Mouse (Mus musculus) limb, embryonic 13.5 days (tissue): ENCODE data around the gene Mrpl40. TPM values are rescaled to one million over a fixed set of nuclear protein-coding genes. Genes with fewer than 3 reads are reported as not detected.
"Not testable (repeated sequence)": the region's sequence is repeated elsewhere in the genome, so short reads cannot be mapped to it uniquely, and the experiment has no call there.

ENCODE experiments used
- ATAC-seq: fragments of 200-750 bp; cut with Nextera tagmentation; 2 replicates; pipeline ENCODE4 v1.8.0; 2017; ENCODE audit warnings: low read depth, moderate number of reproducible peaks, moderate TSS enrichment; ENCODE audit not compliant: low FRiP score
- H3K27ac ChIP-seq: fragments of 300-500 bp; sonication (generic); 2 replicates; pipeline ENCODE4 v1.5.1; 2015; ENCODE audit warnings: inconsistent platforms, mild to moderate bottlenecking, moderate library complexity
- H3K27me3 ChIP-seq: fragments of 300-500 bp; sonication (generic); 2 replicates; pipeline ENCODE4 v1.6.1; 2015; ENCODE audit warnings: mild to moderate bottlenecking, inconsistent platforms
- H3K36me3 ChIP-seq: fragments of 300-500 bp; sonication (generic); 2 replicates; pipeline ENCODE4 v1.6.1; 2015; ENCODE audit warnings: inconsistent platforms, mild to moderate bottlenecking, moderate library complexity
- H3K4me1 ChIP-seq: fragments of 300-500 bp; sonication (generic); 2 replicates; pipeline ENCODE4 v1.6.1; 2015; ENCODE audit warnings: inconsistent platforms
- H3K4me2 ChIP-seq: fragments of 300-500 bp; sonication (generic); replicated peaks from 2 replicates; pipeline ENCODE4 v1.6.1; 2015; ENCODE audit warnings: inconsistent platforms, mild to moderate bottlenecking, moderate library complexity
- H3K4me3 ChIP-seq: fragments of 300-500 bp; sonication (generic); 2 replicates; pipeline ENCODE4 v1.5.1; 2015; ENCODE audit warnings: moderate library complexity, mild to moderate bottlenecking, inconsistent platforms
- H3K9ac ChIP-seq: fragments of 300-500 bp; sonication (generic); 2 replicates; pipeline ENCODE4 v1.6.1; 2015; ENCODE audit warnings: mild to moderate bottlenecking, inconsistent platforms
- H3K9me3 ChIP-seq: fragments of 300-500 bp; sonication (generic); 2 replicates; pipeline ENCODE4 v1.6.1; 2016; ENCODE audit warnings: inconsistent platforms
- WGBS: fragments of 180-500 bp; shearing (Covaris S2); methylation state at CpG from one replicate; pipeline ENCODE4 v1.1.7; 2015; 5-methylcytosine and 5-hydroxymethylcytosine counted together
- polyA plus RNA-seq: library from polyadenylated mRNA; unstranded; fragments of >200 nt; fragmentation: Nextera tagmentation; extraction: Ambion mirVana; gene quantifications from 2 replicates; pipeline ENCODE4 v1.2.1, GENCODE M21; 2015

The Mrpl40 gene
- polyA plus RNA-seq, 1 experiment from 2014 or later: 104 TPM

GRCm38 (mm10) chr16:18860186-18860585 is 16.5 kb downstream of the Mrpl40 start:
- no peaks in the 10 kb centered on the region for H3K27me3 ChIP-seq
- no peak overlapping the region for H3K4me2 ChIP-seq
- no peak overlapping the region for H3K27ac ChIP-seq
- H3K36me3 ChIP-seq: no peaks in the 10 kb centered on the region
- H3K9ac ChIP-seq: no peak overlapping the region
- H3K4me1 ChIP-seq: no peaks in the 10 kb centered on the region
- no peak overlapping the region for H3K4me3 ChIP-seq
- H3K9me3 ChIP-seq: no peaks in the 10 kb centered on the region; the same call in 1 of the 2 replicates
- 83% methylated on average over 1 of the region's 1 CpGs for WGBS
- ATAC-seq: no peak

DNA sequence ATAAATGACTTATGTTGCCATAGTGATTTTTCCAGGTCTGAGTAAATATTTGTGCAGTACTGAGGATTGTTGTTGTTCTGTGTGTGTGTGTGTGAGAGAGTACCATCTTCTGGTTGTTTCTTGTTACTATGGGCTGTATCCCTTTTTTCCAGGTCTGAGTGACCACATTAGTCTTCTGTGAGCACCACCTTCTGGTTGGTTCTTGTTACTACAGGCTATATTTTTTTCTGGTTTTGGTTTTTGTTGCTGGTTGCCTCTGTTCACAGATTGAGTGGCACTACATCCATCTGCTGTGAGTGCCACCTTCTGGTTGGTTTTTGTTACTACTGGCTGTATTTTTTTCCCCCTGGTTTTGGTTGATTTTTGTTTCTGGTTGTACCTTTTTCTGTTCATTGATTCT is 18.1 kb downstream of the Mrpl40 start:
- Histone ChIP-seq H3K9ac (no peak overlapping the region), H3K36me3 (no peaks in the 10 kb centered on the region), H3K4me3 (no peak overlapping the region), H3K4me1 (no peaks in the 10 kb centered on the region), H3K9me3 (no peaks in the 10 kb centered on the region; the same call in 1 of the 2 replicates), H3K27me3 (no peaks in the 10 kb centered on the region), H3K4me2 (no peak overlapping the region), H3K27ac (no peak overlapping the region)
- ATAC-seq: no peak

DNA sequence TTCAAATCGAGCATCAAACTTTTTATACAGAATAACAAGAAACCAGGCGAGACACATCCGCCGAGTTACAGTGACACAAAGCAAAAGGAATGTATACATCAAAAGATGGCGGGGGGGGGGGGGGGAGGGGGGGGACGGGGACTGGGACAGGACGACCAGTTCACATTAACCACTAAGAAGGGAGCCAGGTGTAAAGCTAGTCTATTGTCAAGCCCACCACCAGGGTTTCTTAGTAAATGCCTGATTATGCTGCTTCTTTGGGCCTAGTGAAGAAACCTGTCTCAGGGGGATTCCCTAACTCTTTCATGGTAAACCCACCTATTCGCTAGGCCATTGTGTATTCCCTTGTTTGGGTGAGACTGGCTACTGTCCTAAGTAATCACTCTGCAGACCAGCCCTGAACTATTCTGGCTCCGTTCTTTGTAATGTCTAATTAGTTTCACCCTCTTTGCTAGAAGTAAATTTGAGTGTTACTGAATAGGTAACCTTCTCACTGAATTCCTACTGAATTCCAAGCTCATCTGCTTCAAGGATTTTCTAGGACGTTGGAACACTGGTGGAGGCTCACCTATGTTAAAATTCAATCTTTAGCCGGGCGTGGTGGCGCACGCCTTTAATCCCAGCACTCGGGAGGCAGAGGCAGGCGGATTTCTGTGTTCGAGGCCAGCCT is 27.0 kb downstream of the Mrpl40 start:
- H3K27ac ChIP-seq, H3K4me2 ChIP-seq, H3K9ac ChIP-seq, H3K4me3 ChIP-seq, H3K36me3 ChIP-seq, ATAC-seq, H3K4me1 ChIP-seq, H3K27me3 ChIP-seq, H3K9me3 ChIP-seq: not testable (repeated sequence)
- 93% methylated on average over 14 of the region's 17 CpGs for WGBS

- no peak for ATAC-seq
- Histone ChIP-seq H3K4me2 (no peak overlapping the region), H3K4me1 (no peaks in the 10 kb centered on the region), H3K27ac (no peak overlapping the region), H3K9ac (no peak overlapping the region), H3K9me3 (peaks cover 9% of the 10 kb centered on the region; the same call in 1 of the 2 replicates), H3K36me3 (peaks cover 2% of the 10 kb centered on the region; the same call in 1 of the 2 replicates), H3K4me3 (no peak overlapping the region), H3K27me3 (no peaks in the 10 kb centered on the region)
- 90% methylated on average over 15 of the region's 15 CpGs for WGBS
These were observed 30.3 kb downstream of the Mrpl40 start for GRCm38 (mm10) chr16:18846301-18846820.

DNA sequence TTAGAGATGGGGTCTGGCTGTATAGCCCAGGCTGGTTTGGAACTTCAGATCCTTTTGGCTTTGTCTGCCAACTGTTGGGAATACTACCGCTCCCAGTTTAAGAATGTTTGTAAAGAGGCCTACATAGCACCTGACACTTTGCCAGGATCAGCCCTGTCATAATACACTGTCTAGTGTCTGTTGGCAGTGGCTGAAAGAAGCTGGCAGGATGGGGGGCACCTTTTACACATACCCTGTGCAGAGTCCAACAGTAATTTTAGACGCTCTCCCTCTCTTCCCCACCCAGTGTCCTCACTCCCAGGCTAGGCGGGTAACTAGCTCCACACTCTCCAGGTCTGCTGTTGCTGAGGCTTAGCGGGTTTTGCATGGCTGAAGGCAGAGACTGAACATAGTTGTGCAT is 38.3 kb downstream of the Mrpl40 start:
- Histone ChIP-seq H3K27ac (no peak overlapping the region), H3K4me2 (no peak overlapping the region), H3K9me3 (no peaks in the 10 kb centered on the region), H3K4me1 (no peaks in the 10 kb centered on the region), H3K27me3 (no peaks in the 10 kb centered on the region), H3K9ac (no peak overlapping the region), H3K36me3 (peaks cover 42% of the 10 kb centered on the region), H3K4me3 (no peak overlapping the region)
- WGBS: 98% methylated on average over 4 of the region's 4 CpGs
- no peak for ATAC-seq

- H3K9ac ChIP-seq: peak within 1 kb of the TSS; percentile 84
- peak within 1 kb of the TSS; percentile 74 for H3K4me2 ChIP-seq
- H3K9me3 ChIP-seq: no peaks in the 10 kb centered on the region
- H3K27me3 ChIP-seq: no peaks in the 10 kb centered on the region
- peaks cover 59% of the 10 kb centered on the region for H3K36me3 ChIP-seq
- peak; percentile 99 for ATAC-seq
- H3K4me1 ChIP-seq: no peaks in the 10 kb centered on the region
- WGBS: under 1% methylated on average over 46 of the region's 46 CpGs
- peak within 1 kb of the TSS; percentile 75 for H3K27ac ChIP-seq
- H3K4me3 ChIP-seq: peak within 1 kb of the TSS; percentile 93
These were observed 40.0 kb downstream of the Mrpl40 start, which contains the start of the genes 2510002D24Rik and Gm28539 for GRCm38 (mm10) chr16:18836468-18837208. TSS of gene 2510002D24Rik (plus strand) at chr16:18836578. TSS of gene Gm28539 (plus strand) at chr16:18836584.

- peaks cover 60% of the 10 kb centered on the region for H3K36me3 ChIP-seq
- ATAC-seq: peak; percentile 24; the same call in 1 of the 2 replicates
- H3K9ac ChIP-seq: peak overlapping the region; percentile 84; the same call in 1 of the 2 replicates
- peak overlapping the region; percentile 74 for H3K4me2 ChIP-seq
- H3K27ac ChIP-seq: no peak overlapping the region
- no peaks in the 10 kb centered on the region for H3K4me1 ChIP-seq
- 24% methylated on average over 3 of the region's 3 CpGs for WGBS
- peak overlapping the region; percentile 93 for H3K4me3 ChIP-seq
- no peaks in the 10 kb centered on the region for H3K9me3 ChIP-seq
- no peaks in the 10 kb centered on the region for H3K27me3 ChIP-seq
These were observed 40.6 kb downstream of the Mrpl40 start for GRCm38 (mm10) chr16:18836073-18836467.

GRCm38 (mm10) chr16:18833486-18833885 is 43.2 kb downstream of the Mrpl40 start:
- Histone ChIP-seq H3K36me3 (peaks cover 75% of the 10 kb centered on the region), H3K4me2 (no peak overlapping the region), H3K9ac (no peak overlapping the region), H3K4me1 (no peaks in the 10 kb centered on the region), H3K4me3 (no peak overlapping the region), H3K9me3 (no peaks in the 10 kb centered on the region), H3K27me3 (no peaks in the 10 kb centered on the region), H3K27ac (no peak overlapping the region)
- no peak for ATAC-seq
- 75% methylated on average over 2 of the region's 2 CpGs for WGBS

DNA sequence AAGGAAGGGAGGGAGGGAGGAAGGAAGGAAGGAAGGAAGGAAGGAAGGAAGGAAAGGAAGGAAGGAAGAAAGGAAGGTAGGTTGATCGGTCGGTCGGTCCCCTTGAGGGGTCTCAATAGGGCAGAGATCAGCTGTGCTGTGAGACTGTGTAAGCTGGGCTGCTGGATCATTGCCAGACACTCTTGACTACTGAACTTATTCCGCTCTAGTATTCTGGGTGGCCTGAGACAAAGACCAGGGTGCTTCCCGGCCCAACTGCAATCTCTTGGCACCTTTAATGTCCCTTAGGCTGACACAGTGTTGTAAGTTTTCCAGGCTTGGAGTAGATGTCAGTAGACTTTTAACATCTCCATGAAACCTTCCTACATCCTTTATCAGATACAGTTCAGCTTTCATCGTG is 47.6 kb downstream of the Mrpl40 start:
- peaks cover 97% of the 10 kb centered on the region for H3K36me3 ChIP-seq

DNA sequence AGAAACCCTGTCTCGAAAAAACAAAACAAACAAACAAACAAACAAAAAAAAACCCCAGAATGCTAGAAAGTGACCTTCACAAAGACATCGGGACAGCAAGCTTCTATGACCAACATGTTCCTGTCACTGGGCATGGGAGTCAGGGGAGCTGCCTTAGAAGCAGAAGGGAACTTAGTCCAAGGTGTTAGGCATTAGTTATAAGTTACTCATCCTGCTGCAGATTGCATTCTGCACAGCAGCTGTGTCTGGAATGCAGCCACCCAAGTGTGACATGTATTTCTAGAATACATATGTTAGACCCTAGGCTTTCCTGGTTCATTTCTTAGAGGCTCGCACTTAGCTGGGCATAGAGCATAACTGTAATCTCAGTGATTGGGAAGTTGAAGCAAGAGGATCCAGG is 48.0 kb downstream of the Mrpl40 start:
- H3K4me2 ChIP-seq: no peak overlapping the region
- H3K9me3 ChIP-seq: no peaks in the 10 kb centered on the region
- 93% methylated on average over 3 of the region's 3 CpGs for WGBS
- ATAC-seq: no peak
- no peaks in the 10 kb centered on the region for H3K27me3 ChIP-seq
- no peaks in the 10 kb centered on the region for H3K4me1 ChIP-seq
- H3K27ac ChIP-seq: no peak overlapping the region
- H3K36me3 ChIP-seq: peaks cover 97% of the 10 kb centered on the region
- no peak overlapping the region for H3K4me3 ChIP-seq
- H3K9ac ChIP-seq: no peak overlapping the region

More for the DNA sequence above, 47.6 kb downstream of the Mrpl40 start:
- Histone ChIP-seq H3K27me3 (no peaks in the 10 kb centered on the region), H3K4me3 (no peak overlapping the region), H3K4me1 (no peaks in the 10 kb centered on the region), H3K4me2 (no peak overlapping the region), H3K27ac (no peak overlapping the region), H3K9me3 (no peaks in the 10 kb centered on the region), H3K9ac (no peak overlapping the region)
- no peak for ATAC-seq
- 94% methylated on average over 6 of the region's 6 CpGs for WGBS

DNA sequence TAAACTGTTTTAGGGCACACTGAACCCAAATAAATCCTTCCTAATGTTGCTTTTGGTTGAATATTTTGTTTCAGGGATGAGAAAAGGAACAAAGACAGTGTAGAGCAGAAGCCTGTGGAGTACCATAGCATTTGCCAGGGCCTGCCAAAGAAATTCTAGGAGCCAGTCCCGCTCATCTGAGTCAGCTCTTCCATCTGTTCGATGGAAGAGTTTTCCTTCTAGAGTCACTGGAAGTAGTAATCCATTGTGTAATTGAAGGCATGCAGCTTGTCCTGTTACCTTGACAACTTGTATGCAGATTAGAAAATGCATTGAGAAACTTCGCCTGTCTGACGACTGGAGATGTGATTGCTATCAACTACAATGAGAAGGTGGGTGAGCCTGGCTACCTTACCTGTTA is 53.7 kb downstream of the Mrpl40 start:
- no peaks in the 10 kb centered on the region for H3K4me1 ChIP-seq
- no peaks in the 10 kb centered on the region for H3K9me3 ChIP-seq
- H3K36me3 ChIP-seq: peaks cover 98% of the 10 kb centered on the region
- no peak overlapping the region for H3K9ac ChIP-seq
- H3K4me2 ChIP-seq: no peak overlapping the region
- H3K4me3 ChIP-seq: no peak overlapping the region
- no peak overlapping the region for H3K27ac ChIP-seq
- 86% methylated on average over 4 of the region's 4 CpGs for WGBS
- H3K27me3 ChIP-seq: no peaks in the 10 kb centered on the region
- no peak for ATAC-seq

DNA sequence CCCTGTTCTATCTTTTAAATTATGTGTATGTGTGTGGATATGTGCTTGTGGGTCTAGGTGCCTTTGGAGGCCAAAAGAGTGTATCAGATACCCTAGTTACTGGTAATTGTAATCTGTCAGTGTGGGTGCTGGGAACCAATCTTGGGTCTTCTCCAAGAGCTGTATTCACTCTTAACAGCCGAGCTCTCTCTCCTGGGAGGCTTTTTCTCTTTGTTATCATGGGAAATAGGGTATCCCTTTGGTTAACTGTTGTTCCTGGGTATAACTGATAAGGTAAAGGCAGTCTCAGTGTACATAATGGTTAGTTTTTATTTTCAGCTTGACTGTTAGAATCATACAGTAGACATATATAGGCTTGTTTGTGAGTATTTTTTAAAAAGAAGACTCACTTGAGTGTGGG is 54.3 kb downstream of the Mrpl40 start:
- no peak overlapping the region for H3K27ac ChIP-seq
- H3K4me3 ChIP-seq: no peak overlapping the region
- H3K4me2 ChIP-seq: no peak overlapping the region
- no peak overlapping the region for H3K9ac ChIP-seq
- peaks cover 98% of the 10 kb centered on the region for H3K36me3 ChIP-seq
- no peak for ATAC-seq
- no peaks in the 10 kb centered on the region for H3K4me1 ChIP-seq
- H3K9me3 ChIP-seq: no peaks in the 10 kb centered on the region
- no peaks in the 10 kb centered on the region for H3K27me3 ChIP-seq
- 97% methylated on average over 1 of the region's 1 CpGs for WGBS
